Mouse (Mus musculus): ENCODE results near the gene Gm27021.

Gene Gm27021

DNA sequence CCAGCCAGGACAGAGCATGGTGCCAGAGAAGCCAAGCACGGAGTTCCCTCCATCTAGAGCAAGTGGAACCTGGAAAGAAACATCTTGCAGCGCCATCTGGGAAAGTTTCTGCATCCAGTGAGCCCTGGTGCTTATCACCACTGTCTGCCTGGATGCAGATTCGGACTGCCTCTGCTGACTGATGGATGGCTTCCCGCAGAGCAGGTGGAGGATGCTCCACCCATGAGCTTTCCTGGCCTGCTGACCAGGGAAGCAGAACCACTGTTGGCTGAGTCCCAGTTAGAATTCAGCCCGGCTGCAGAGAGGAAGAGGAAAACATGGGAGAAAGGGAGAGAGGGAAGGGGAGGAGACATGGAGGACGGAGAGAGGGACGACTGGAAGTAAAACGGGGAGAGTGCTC lies 19.9 kb upstream of the Gm27021 start:
- in situ Hi-C loops (cut with MboI; ENCODE audit: unreplicated experiment in 2 of 2), result loop anchor here in 1 of 2 experiments (25.0 kb wide), 2 partner anchors 775 to 900 kb away; partner anchors contain the start of genes Fbxo31 and Map1lc3b

DNA sequence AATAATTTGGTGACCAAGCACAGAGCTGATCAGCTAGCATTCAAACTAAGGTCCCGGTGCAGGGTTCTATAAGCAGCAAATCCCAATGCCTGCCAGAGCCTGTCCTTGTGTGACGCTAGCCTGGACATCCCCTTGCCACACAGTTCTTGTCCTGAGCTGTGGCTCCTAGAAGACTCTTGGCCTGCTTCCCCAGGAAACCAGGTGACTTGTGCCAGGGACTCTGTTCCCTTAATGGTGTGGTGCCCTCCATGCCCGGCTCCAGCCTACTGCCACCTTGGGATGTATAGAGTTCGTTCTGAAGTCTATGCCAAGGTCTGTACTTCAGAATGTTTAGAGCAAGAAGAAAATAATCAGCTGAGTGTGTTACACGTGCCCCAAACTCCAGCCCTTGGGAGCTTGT lies 18.7 kb upstream of the Gm27021 start:
- in situ Hi-C loops (cut with MboI; ENCODE audit: unreplicated experiment in 2 of 2), result loop anchor here in 1 of 2 experiments (25.0 kb wide), 2 partner anchors 776 to 901 kb away; partner anchors contain the start of genes Fbxo31 and Map1lc3b

DNA sequence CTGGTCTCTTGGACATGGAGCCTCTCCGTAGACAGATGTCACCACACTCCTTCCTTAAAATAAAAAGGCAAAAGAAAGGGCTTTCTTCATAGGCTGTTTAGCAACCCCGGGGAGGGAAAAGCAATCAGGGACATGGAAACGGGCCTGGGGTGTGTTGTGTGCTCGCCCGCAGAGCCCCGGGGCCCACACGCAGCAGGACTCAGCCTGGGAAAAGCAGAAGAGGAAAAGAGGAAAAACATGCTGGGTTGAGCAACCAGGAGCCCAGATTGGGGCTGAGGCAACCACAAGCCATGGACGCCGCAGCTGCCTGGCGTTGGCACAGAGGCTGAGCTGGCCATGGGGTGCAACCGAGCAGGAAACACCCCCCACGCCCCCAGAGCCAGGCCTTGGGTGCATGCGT lies 18.2 kb upstream of the Gm27021 start:
- in situ Hi-C loops (cut with MboI; ENCODE audit: unreplicated experiment in 2 of 2), result loop anchor here in 1 of 2 experiments (25.0 kb wide), 2 partner anchors 776 to 901 kb away; partner anchors contain the start of genes Fbxo31 and Map1lc3b

GRCm38 (mm10) chr8:120685591-120685990 lies 17.7 kb upstream of the Gm27021 start:
- in situ Hi-C loops (cut with MboI; ENCODE audit: unreplicated experiment in 2 of 2), result loop anchor here in 1 of 2 experiments (25.0 kb wide), 2 partner anchors 777 to 902 kb away; partner anchors contain the start of genes Fbxo31 and Map1lc3b

DNA sequence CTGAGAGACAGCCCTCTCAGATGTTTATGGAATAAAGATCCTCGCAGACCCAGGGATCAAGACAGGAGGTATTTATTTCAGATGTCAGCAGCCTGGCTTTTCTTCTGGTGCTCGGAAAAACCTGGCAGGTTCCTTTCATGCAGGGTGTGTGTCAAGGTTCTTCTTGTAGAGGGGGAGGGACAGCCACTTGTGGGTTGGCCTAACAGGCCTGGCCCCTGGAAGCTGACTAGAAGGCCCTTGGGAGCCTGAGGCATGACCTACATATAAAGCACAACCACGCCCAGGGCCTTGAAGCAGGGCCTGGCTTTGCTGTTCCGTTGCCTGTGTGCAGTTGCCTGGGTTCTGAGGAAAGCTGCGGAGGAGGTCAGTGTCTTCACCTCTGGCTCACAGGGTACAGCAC lies 17.2 kb upstream of the Gm27021 start:
- in situ Hi-C loops (cut with MboI; ENCODE audit: unreplicated experiment in 2 of 2), result loop anchor here in 1 of 2 experiments (25.0 kb wide), 2 partner anchors 777 to 902 kb away; partner anchors contain the start of genes Fbxo31 and Map1lc3b

DNA sequence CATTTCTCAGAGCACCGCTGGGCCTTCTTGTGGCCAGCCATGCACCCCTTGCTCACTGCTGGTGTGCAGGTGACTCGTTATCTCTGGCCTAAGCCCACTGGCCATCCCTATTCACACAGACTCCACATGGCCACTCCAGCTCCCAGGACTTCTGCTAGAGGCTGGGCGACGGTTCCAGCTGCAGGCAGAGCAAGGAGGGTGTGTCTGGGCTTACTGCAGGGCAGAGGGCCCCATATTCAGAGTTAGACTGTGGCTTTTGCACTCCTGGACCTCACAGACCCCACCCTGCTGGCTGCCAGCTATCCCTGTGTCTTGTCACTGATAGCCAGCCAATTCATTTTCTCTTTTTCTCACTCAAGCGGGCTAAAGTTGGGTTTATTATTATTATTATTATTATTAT lies 16.2 kb upstream of the Gm27021 start:
- in situ Hi-C loops (cut with MboI; ENCODE audit: unreplicated experiment in 2 of 2), result loop anchor here (5.0 to 25.0 kb wide), 3 partner anchors 113 to 903 kb away; partner anchors contain the start of genes Fbxo31 (in 1 of the 2) and Map1lc3b (in 1 of the 2)

GRCm38 (mm10) chr8:120683602-120684001 lies 15.7 kb upstream of the Gm27021 start:
- in situ Hi-C loops (cut with MboI; ENCODE audit: unreplicated experiment in 2 of 2), result loop anchor here (5.0 to 25.0 kb wide), 3 partner anchors 114 to 904 kb away; partner anchors contain the start of genes Fbxo31 (in 1 of the 2) and Map1lc3b (in 1 of the 2)

DNA sequence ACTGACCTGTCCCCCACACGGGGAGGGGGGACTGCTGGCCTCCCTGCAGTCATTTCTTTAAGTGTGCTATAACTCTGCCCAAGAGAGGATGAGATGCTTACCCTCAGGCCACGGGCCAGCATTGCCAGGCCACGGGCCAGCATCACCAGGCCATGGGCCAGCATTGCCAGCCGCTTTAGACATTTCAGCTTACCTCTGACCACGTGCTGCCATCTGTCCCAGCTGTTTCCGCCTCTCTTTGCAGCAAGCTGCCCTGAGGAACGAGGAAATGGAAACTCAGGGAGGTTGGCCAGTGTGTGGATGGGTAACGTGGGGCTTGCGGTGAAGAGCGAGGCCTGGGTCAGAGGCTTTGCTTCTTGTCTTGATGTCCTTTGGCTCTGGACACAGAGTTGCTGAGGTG lies 13.2 kb upstream of the Gm27021 start:
- in situ Hi-C loops (cut with MboI; ENCODE audit: unreplicated experiment in 2 of 2), result loop anchor here (5.0 to 25.0 kb wide), 3 partner anchors 116 to 906 kb away; partner anchors contain the start of genes Fbxo31 (in 1 of the 2) and Map1lc3b (in 1 of the 2)

DNA sequence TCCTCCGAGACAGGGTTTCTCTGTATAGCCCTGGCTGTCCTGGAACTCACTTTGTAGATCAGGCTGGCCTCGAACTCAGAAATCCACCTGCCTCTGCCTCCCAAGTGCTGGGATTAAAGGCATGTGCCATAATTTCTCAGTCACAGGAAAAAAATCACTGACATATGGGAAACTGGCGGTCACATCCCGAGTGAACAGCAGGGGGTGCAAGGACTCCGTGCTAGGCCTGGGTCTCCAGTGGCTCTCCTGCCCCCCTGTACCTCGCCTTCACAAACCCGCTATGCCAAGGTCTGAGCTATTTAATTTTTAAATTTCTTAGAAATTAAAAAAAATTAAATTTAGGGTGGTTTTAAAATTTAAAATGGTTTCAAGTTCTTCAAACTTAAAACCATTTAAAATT lies 12.5 kb upstream of the Gm27021 start:
- in situ Hi-C loops (cut with MboI; ENCODE audit: unreplicated experiment in 2 of 2), result loop anchor here (5.0 to 25.0 kb wide), 3 partner anchors 117 to 907 kb away; partner anchors contain the start of genes Fbxo31 (in 1 of the 2) and Map1lc3b (in 1 of the 2)

- in situ Hi-C loops (cut with MboI; ENCODE audit: unreplicated experiment in 2 of 2), result loop anchor here (5.0 to 25.0 kb wide), 5 partner anchors 117 to 907 kb away; partner anchors contain the start of genes Fbxo31 (in 1 of the 2) and Map1lc3b (in 1 of the 2)
These were observed 11.9 kb upstream of the Gm27021 start for GRCm38 (mm10) chr8:120679629-120680387.

GRCm38 (mm10) chr8:120678447-120678846 lies 10.6 kb upstream of the Gm27021 start:
- in situ Hi-C loops (cut with MboI; ENCODE audit: unreplicated experiment in 2 of 2), result loop anchor here (5.0 to 25.0 kb wide), 4 partner anchors 414 to 909 kb away; partner anchors contain the start of genes Fbxo31 (in 1 of the 2) and Map1lc3b (in 1 of the 2)

- in situ Hi-C loops (cut with MboI; ENCODE audit: unreplicated experiment in 2 of 2), result loop anchor here (5.0 to 25.0 kb wide), 4 partner anchors 417 to 912 kb away; partner anchors contain the start of genes Fbxo31 (in 1 of the 2) and Map1lc3b (in 1 of the 2)
These were observed 7.8 kb upstream of the Gm27021 start for GRCm38 (mm10) chr8:120675718-120676117.

DNA sequence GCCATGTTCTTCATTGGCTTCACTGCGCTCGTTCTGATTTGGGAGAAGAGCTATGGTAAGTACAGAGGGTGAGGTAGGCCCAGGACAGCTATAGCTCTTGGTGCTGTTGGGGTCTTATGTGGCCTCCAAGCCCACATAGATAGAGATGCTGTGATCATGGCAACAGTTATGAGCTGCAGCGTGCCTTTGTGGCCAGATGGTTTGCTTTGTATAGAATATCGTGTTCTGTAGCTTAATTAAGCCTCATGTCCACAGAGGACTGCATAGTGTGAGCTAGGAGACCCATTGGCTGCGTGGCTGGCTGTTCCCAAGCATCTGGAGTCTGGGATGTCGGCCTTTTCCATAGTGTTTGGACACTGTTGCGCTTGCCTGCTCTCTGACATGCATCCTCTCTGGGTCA lies 5.4 kb upstream of the Gm27021 start:
- in situ Hi-C loops (cut with MboI; ENCODE audit: unreplicated experiment in 2 of 2), result loop anchor here (10.0 to 25.0 kb wide), 2 partner anchors 912 to 1164 kb away; partner anchors contain the start of gene Klhdc4 (in 1 of the 2)

GRCm38 (mm10) chr8:120672626-120673229 lies 4.8 kb upstream of the Gm27021 start:
- in situ Hi-C loops (cut with MboI; ENCODE audit: unreplicated experiment in 2 of 2), result loop anchor here (10.0 to 25.0 kb wide), 2 partner anchors 912 to 1165 kb away; partner anchors contain the start of gene Klhdc4 (in 1 of the 2)

DNA sequence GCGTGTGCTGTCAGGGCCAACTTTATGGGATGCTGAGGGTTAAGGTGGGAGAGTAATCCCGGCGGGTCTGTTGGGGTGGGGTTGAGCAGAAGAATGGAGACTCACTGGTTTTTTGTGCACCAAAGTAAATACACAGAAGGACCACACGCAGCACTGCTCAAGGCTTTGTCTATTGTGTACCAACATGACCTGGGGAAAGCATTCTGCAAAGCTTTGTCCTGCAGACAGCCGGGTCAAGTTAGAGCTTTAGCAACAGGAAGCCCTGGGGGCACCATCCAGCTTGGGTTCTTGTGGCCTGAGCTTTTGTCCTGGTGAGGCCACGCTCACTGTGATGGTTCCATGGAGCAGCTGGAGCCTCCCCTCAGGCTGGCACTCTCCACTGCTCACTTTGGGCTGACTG lies 3.9 kb upstream of the Gm27021 start:
- in situ Hi-C loops (cut with MboI; ENCODE audit: unreplicated experiment in 2 of 2), result loop anchor here (10.0 to 25.0 kb wide), 2 partner anchors 913 to 1166 kb away; partner anchors contain the start of gene Klhdc4 (in 1 of the 2)

DNA sequence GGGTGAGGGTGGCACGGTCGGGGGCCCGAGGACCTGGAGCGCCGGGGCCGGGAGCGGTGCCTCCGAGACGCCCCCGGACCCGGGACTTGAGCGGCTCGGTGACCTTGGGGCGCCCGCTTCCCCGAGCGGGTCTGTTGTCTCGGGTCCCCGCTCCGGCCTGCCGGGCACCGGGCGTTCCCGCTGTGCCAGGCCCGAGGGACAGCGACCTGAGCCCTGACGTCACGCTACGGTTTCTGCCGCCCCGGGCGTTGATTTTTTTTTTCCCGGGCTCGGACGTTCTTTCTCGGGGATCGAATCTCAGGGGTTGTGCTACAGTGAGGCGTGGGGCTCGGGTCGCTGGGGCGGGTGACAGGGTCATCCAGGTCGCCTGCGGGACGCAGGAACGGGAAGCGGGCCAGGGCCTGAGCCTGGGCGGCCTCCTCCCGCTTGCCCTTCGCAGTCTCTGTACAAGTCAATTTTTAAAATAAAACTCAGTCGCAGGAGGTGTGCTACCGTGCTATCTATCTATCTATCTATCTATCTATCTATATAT lies 561 bp upstream of the Gm27021 start, which contains the start of gene Emc8:
TSS of gene Emc8 (minus strand) at position 200 of the 532 bp plus-strand sequence.
- in situ Hi-C loops (cut with MboI; ENCODE audit: unreplicated experiment in 2 of 2), result loop anchor here in 1 of 2 experiments (25.0 kb wide), 1 partner anchor 1169 kb away; the partner anchor contains the start of gene Klhdc4

- in situ Hi-C loops (cut with MboI; ENCODE audit: unreplicated experiment in 2 of 2), result loop anchor here in 1 of 2 experiments (25.0 kb wide), 1 partner anchor 1170 kb away; the partner anchor contains the start of gene Klhdc4
These were observed 940 bp downstream of the Gm27021 start for GRCm38 (mm10) chr8:120666807-120667470.

GRCm38 (mm10) chr8:120665726-120666455 lies 2.0 kb downstream of the Gm27021 start:
- in situ Hi-C loops (cut with MboI; ENCODE audit: unreplicated experiment in 2 of 2), result loop anchor here in 1 of 2 experiments (25.0 kb wide), 1 partner anchor 1171 kb away; the partner anchor contains the start of gene Klhdc4

Measured in v-Abl transformed pro-B cells (cell line).